Mouse (Mus musculus): ENCODE measurements around the gene Srd5a1. TPM values are rescaled to one million over a fixed set of nuclear protein-coding genes. Genes with fewer than 3 reads are reported as not detected.

Srd5a1 gene
- polyA plus RNA-seq, 1 experiment from 2014 or later = 32.3 TPM

DNA sequence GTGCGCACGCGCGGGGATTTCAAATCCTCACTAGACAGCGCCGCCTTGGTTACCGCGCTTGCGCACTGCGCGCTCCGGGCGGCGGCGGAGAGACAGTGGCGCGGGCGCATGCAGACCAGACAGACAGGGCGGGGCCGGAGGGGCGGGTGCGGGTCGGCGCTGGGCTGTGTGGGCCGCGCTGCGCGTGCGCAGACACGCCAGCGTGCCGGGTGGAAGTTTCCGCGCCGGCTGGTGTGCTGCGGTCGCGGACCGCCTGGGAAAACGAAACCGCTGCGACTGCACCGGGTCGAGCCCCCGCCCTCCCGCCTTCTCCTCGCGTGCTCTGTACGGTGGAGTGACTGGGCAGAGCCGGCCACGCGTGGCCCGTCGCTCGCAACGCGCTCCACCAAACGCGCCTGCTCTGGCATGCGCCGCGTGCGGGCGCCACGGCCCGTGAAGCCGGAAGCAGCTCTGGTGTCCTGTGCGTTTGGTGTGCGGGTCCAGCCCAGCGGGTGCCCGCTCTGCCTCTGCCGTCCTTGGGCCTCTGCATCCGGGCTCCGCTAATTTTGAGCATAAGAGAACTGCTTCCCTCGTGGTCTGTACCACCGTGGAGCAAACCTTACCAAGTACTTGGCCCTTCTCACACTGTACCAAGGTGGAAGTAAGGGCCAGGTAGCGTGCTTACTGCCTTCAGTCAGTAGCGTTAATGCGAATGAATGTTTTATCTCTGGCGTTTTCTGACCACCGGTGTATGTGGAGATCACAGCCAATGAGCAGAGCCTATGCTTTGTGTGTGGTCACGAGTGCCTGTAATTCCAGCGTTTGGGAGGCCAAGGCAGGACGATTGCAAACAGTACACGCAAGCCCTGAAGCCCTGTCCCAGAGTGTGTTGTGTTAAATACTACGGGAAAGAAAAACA lies 76.3 kb downstream of the Srd5a1 start:
- peak overlapping the region; percentile 81 for H3K9ac ChIP-seq (ENCODE audit: low read depth, low read length)
- peaks cover 33% of the 10 kb centered on the region for H3K4me1 ChIP-seq (ENCODE audit: control insufficient read depth, insufficient read depth, low read length)
- under 1% methylated on average over 85 of the region's 86 CpGs for WGBS
- H3K4me3 ChIP-seq (ENCODE audit: low read depth, low read length) = peak overlapping the region; percentile 75
- H3K27ac ChIP-seq (ENCODE audit: low read length) = peak overlapping the region; percentile 97
- H3K9me3 ChIP-seq (replicated peaks; ENCODE audit: control insufficient read depth, low read length, poor library complexity, severe bottlenecking) = no peaks in the 10 kb centered on the region
- H3K4me2 ChIP-seq (ENCODE audit: low read length) = peak overlapping the region; percentile 75
- H3K27me3 ChIP-seq (ENCODE audit: control insufficient read depth, insufficient read depth, low read depth, low read length) = no peaks in the 10 kb centered on the region
- ATAC-seq = peak; percentile 94
- no peaks in the 10 kb centered on the region for H3K36me3 ChIP-seq (ENCODE audit: control insufficient read depth, insufficient read depth, low read length)

DNA sequence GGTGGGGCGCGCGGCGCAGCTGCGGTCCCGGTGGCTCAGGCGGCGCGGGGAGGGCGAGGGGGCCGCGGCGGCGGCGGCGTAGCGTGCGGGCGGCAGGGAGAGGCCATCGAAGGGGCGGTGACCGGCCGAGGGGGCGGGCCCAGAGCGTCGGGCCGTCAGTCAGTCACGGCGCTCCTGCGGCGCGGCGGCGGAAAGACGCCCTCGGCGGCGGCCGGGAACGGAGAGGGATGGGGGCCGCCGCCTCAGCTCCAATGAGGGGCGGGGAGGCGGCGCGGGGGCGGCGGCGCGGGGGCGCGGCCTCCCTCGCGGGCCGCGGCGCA lies 76.9 kb downstream of the Srd5a1 start, which contains the start of gene Tent4a:
Gene Tent4a, minus strand, starts transcription at position 284 of the 320 bp plus-strand sequence.
- H3K4me1 ChIP-seq (ENCODE audit: control insufficient read depth, insufficient read depth, low read length) = peaks cover 33% of the 10 kb centered on the region
- WGBS = under 1% methylated on average over 34 of the region's 57 CpGs
- H3K27ac ChIP-seq (ENCODE audit: low read length) = peak within 1 kb of the TSS; percentile 97
- peak within 1 kb of the TSS; percentile 81 for H3K9ac ChIP-seq (ENCODE audit: low read depth, low read length)
- peak; percentile 82 for ATAC-seq
- H3K27me3 ChIP-seq (ENCODE audit: control insufficient read depth, insufficient read depth, low read depth, low read length) = no peaks in the 10 kb centered on the region
- peak within 1 kb of the TSS; percentile 99 for H3K4me2 ChIP-seq (ENCODE audit: low read length)
- H3K9me3 ChIP-seq (replicated peaks; ENCODE audit: control insufficient read depth, low read length, poor library complexity, severe bottlenecking) = no peaks in the 10 kb centered on the region
- H3K4me3 ChIP-seq (ENCODE audit: low read depth, low read length) = peak within 1 kb of the TSS; percentile 75
- no peaks in the 10 kb centered on the region for H3K36me3 ChIP-seq (ENCODE audit: control insufficient read depth, insufficient read depth, low read length)

DNA sequence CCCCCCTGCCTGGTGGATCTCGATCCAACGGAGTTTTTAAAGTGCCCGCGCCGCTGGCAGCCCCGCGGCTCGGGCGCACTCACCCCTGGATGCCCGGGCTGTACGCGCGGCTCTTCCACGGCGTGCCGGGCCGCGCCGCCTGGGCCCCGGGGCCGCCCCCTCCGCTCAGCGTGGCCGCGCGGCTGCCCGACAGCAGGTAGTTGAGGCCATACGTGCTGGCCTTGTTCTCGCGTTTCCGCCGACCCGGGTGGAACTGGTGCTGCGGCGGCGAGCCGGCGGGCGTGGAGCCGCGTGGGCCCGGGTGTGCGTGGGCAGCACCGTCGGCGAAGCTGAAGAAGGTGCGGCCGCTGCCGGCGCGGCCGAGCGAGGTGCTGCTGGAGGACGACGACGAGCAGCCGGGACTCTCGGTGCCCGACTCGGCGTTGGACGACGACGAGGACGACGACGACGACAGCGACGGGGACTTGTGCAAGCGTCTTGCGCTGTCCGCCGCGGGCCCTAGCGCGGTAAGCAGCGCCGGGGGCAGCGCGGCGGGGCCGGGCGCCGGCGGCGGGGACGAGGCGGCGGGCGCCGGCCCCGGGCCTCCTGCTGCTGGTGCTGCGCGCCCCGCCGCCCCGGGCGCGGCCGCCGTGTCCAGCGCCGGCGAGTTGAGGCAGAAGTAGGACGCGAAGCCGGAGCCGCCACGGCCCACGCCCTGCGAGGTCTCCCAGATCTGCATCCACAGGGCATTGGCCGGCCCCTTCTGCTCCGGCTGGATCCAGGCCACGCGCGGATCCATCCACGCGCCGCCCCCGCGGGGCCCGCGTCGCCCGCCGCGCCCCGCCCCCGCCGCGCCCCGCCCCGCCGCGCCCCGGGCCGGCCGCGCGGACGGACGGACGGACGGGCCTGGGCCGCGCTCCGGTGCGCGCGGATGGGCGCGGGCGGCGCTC lies 77.6 kb downstream of the Srd5a1 start, which contains the start of gene Nsun2:
Gene Nsun2, plus strand, starts transcription at position 342 of the 929 bp plus-strand sequence.
- no peaks in the 10 kb centered on the region for H3K27me3 ChIP-seq (ENCODE audit: control insufficient read depth, insufficient read depth, low read depth, low read length)
- H3K4me2 ChIP-seq (ENCODE audit: low read length) = peak within 1 kb of the TSS; percentile 99
- peak within 1 kb of the TSS; percentile 97 for H3K27ac ChIP-seq (ENCODE audit: low read length)
- H3K9me3 ChIP-seq (replicated peaks; ENCODE audit: control insufficient read depth, low read length, poor library complexity, severe bottlenecking) = no peaks in the 10 kb centered on the region
- under 1% methylated on average over 76 of the region's 155 CpGs for WGBS
- peak; percentile 13 for ATAC-seq
- H3K36me3 ChIP-seq (ENCODE audit: control insufficient read depth, insufficient read depth, low read length) = no peaks in the 10 kb centered on the region
- H3K4me1 ChIP-seq (ENCODE audit: control insufficient read depth, insufficient read depth, low read length) = peaks cover 33% of the 10 kb centered on the region
- H3K9ac ChIP-seq (ENCODE audit: low read depth, low read length) = peak within 1 kb of the TSS; percentile 81
- H3K4me3 ChIP-seq (ENCODE audit: low read depth, low read length) = peak within 1 kb of the TSS; percentile 75

DNA sequence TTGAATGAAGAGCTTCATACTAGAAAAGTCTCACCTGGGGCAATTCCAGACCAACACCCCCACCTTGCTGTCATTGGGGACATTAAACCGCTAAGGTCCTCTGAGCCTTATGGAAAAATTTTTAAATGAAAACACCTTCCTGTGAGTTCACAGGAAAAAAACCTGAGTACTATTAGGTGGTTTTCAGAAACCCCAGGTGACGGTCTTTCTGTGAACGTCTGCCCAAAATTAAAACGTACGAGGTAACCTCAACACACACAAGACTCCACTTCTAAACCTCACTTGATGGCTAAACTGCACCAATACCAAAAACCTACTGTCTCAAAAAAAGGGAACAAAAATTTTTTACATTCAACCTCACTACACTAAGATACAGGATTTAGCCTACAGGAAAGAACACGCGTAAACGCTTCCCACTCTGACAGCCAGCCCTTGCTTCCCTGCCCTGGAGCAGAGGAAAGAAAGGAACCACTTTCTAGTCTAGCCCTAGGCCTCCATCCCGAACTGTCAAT lies 78.3 kb downstream of the Srd5a1 start:
- 2% methylated on average over 9 of the region's 9 CpGs for WGBS

DNA sequence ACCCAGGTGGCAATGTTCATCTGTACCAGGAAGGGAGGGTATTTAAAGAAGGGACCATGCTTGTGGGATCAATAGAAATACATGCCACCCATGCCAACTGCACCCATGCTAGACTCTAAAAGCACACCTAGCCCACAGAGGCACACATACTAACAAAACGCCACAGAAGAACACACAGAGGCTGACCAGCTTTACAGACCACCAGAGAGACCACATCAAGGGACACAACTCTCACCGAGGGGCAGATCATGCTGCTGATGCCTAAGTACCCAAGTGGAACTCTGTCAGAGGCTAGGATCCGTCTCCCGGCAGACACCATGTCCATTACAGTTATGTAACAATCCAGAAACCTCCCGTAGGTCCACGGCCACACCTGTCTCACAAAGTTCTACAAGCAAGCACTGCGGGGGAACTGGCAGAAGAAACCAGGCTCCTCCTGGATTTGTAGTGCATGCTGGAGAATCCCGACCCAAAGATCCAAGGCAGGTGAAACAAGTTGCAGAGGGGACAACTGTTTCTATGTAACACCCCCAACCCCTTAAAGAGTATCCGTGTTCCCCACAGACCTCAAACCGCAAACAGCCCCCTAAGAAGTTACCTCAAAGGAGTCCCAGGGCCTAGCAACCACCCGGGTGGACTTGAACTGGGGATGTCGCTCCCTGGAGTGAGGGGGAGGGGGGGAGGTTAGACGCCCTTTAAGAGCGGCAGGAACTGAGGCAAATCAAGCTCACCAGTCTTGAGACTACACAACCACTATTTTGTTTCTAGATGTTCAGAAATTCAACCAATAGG lies 78.9 kb downstream of the Srd5a1 start:
- no peaks in the 10 kb centered on the region for H3K36me3 ChIP-seq (ENCODE audit: control insufficient read depth, insufficient read depth, low read length)
- no peaks in the 10 kb centered on the region for H3K27me3 ChIP-seq (ENCODE audit: control insufficient read depth, insufficient read depth, low read depth, low read length)
- no peak for ATAC-seq
- 17% methylated on average over 14 of the region's 14 CpGs for WGBS
- peaks cover 36% of the 10 kb centered on the region for H3K4me1 ChIP-seq (ENCODE audit: control insufficient read depth, insufficient read depth, low read length)
- peak overlapping the region; percentile 81 for H3K9ac ChIP-seq (ENCODE audit: low read depth, low read length)
- H3K4me2 ChIP-seq (ENCODE audit: low read length) = peak overlapping the region; percentile 99
- H3K27ac ChIP-seq (ENCODE audit: low read length) = no peak overlapping the region
- no peaks in the 10 kb centered on the region for H3K9me3 ChIP-seq (replicated peaks; ENCODE audit: control insufficient read depth, low read length, poor library complexity, severe bottlenecking)
- peak overlapping the region; percentile 75 for H3K4me3 ChIP-seq (ENCODE audit: low read depth, low read length)

More for the DNA sequence above, 78.3 kb downstream of the Srd5a1 start:
- Histone ChIP-seq H3K36me3 (ENCODE audit: control insufficient read depth, insufficient read depth, low read length) (no peaks in the 10 kb centered on the region), H3K27me3 (ENCODE audit: control insufficient read depth, insufficient read depth, low read depth, low read length) (no peaks in the 10 kb centered on the region), H3K4me2 (ENCODE audit: low read length) (peak overlapping the region; percentile 99), H3K27ac (ENCODE audit: low read length) (peak overlapping the region; percentile 97), H3K9me3 (replicated peaks; ENCODE audit: control insufficient read depth, low read length, poor library complexity, severe bottlenecking) (no peaks in the 10 kb centered on the region), H3K4me3 (ENCODE audit: low read depth, low read length) (peak overlapping the region; percentile 75), H3K9ac (ENCODE audit: low read depth, low read length) (peak overlapping the region; percentile 81), H3K4me1 (ENCODE audit: control insufficient read depth, insufficient read depth, low read length) (peaks cover 34% of the 10 kb centered on the region)
- no peak for ATAC-seq

DNA sequence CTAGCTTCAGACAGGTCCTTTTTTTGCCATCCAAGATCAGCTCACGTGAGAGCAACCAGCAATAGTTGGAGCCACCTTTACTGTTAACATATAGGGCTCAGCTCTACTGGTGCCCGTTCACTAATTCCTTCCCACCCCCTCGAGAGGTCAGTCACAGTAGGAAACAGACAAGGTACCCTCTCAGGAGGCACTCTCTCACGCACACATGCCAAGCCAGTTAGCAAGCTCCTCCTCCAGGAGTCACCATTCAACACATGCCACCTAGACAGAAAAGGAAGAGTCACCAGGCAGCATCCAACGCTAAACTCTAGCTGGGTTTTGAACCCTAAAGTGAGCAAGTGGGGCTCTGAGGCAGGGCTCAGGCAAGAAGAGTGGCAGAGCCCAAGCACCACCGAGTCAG lies 79.8 kb downstream of the Srd5a1 start:
- ATAC-seq = no peak
- Histone ChIP-seq H3K4me3 (ENCODE audit: low read depth, low read length) (peak overlapping the region; percentile 75), H3K9me3 (replicated peaks; ENCODE audit: control insufficient read depth, low read length, poor library complexity, severe bottlenecking) (no peaks in the 10 kb centered on the region), H3K4me1 (ENCODE audit: control insufficient read depth, insufficient read depth, low read length) (peaks cover 41% of the 10 kb centered on the region), H3K4me2 (ENCODE audit: low read length) (peak overlapping the region; percentile 99), H3K27ac (ENCODE audit: low read length) (no peak overlapping the region), H3K36me3 (ENCODE audit: control insufficient read depth, insufficient read depth, low read length) (no peaks in the 10 kb centered on the region), H3K27me3 (ENCODE audit: control insufficient read depth, insufficient read depth, low read depth, low read length) (no peaks in the 10 kb centered on the region), H3K9ac (ENCODE audit: low read depth, low read length) (0 out of 2 replicates have a peak overlapping the region, but pooled peaks have one; percentile 81)
- WGBS = 46% methylated on average over 6 of the region's 6 CpGs

DNA sequence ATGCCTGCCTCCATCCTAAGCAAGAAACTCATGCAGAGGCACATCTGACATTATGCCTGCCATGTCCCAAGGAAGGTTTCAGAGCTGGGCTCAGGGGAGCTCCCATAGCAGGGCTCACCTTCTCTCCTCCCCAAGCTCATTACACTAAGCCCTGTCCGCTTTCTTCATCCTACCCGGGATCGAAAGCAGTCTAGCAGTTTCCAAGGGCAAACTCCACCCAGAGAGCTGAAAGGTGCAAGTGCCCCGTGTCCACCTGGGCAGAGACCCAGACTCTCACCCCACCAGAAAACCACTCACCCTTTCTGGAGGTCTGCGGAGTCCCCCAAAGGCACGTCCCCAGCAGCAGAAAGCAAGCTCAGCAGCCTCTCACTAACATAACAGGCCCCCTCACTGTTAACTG lies 80.3 kb downstream of the Srd5a1 start:
- no peaks in the 10 kb centered on the region for H3K36me3 ChIP-seq (ENCODE audit: control insufficient read depth, insufficient read depth, low read length)
- H3K27me3 ChIP-seq (ENCODE audit: control insufficient read depth, insufficient read depth, low read depth, low read length) = no peaks in the 10 kb centered on the region
- 0 out of 2 replicates have a peak overlapping the region, but pooled peaks have one; percentile 81 for H3K9ac ChIP-seq (ENCODE audit: low read depth, low read length)
- H3K4me2 ChIP-seq (ENCODE audit: low read length) = peak overlapping the region; percentile 99
- no peaks in the 10 kb centered on the region for H3K9me3 ChIP-seq (replicated peaks; ENCODE audit: control insufficient read depth, low read length, poor library complexity, severe bottlenecking)
- 89% methylated on average over 6 of the region's 6 CpGs for WGBS
- peak overlapping the region; percentile 75 for H3K4me3 ChIP-seq (ENCODE audit: low read depth, low read length)
- H3K4me1 ChIP-seq (ENCODE audit: control insufficient read depth, insufficient read depth, low read length) = peaks cover 46% of the 10 kb centered on the region
- no peak for ATAC-seq
- H3K27ac ChIP-seq (ENCODE audit: low read length) = no peak overlapping the region

DNA sequence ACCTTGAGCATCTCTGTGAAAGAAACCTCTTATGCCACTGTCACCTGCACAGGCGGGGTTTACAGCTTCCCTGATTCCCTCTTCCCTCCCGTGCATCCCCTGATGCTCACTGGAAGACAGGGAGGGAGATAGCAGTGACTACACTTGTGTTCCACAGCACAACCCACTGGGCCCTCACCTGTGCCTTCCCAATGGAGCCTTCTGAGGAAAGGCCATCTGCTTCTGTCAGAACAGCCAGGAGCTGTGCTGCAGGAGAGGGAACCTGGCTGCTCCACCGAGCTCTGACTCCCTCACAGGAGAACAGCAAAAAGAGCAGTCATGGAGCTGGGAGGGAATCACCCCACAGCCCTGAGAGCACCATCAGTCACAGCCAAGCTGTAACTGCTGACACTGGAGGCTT lies 81.1 kb downstream of the Srd5a1 start:
- WGBS = 90% methylated on average over 3 of the region's 3 CpGs
- H3K27me3 ChIP-seq (ENCODE audit: control insufficient read depth, insufficient read depth, low read depth, low read length) = no peaks in the 10 kb centered on the region
- H3K27ac ChIP-seq (ENCODE audit: low read length) = no peak overlapping the region
- no peaks in the 10 kb centered on the region for H3K9me3 ChIP-seq (replicated peaks; ENCODE audit: control insufficient read depth, low read length, poor library complexity, severe bottlenecking)
- no peak overlapping the region for H3K4me2 ChIP-seq (ENCODE audit: low read length)
- no peak for ATAC-seq
- no peak overlapping the region for H3K4me3 ChIP-seq (ENCODE audit: low read depth, low read length)
- peaks cover 44% of the 10 kb centered on the region for H3K4me1 ChIP-seq (ENCODE audit: control insufficient read depth, insufficient read depth, low read length)
- H3K36me3 ChIP-seq (ENCODE audit: control insufficient read depth, insufficient read depth, low read length) = no peaks in the 10 kb centered on the region
- no peak overlapping the region for H3K9ac ChIP-seq (ENCODE audit: low read depth, low read length)
